Mouse (Mus musculus) MEL (cell line): ENCODE measurements at regions not wholly inside any gene's neighbourhood (a gene's known extent, or its start where the extent isn't known, plus 50 kb on each side); places are given as distances from the start of the nearest gene placed in this dataset.

Experiments used
- CTCF ChIP-seq, 3 experiments: IDR thresholded peaks in 2 of 3; conservative IDR thresholded peaks in 1 of 3; 2 replicates each; pipeline ENCODE4 v1.5.1; 2011 to 2012; ENCODE audit warnings: low read length in 3 of 3, low read depth in 2 of 3, mild to moderate bottlenecking in 2 of 3, improper control_type of control experiment in 1 of 3, inconsistent platforms in 1 of 3, mixed read lengths in 1 of 3, moderate library complexity in 1 of 3; ENCODE audit not compliant: control insufficient read depth in 1 of 3, insufficient read depth in 1 of 3, poor library complexity in 1 of 3, severe bottlenecking in 1 of 3
- HCFC1 ChIP-seq: IDR thresholded peaks from 2 replicates; pipeline ENCODE4 v1.6.1; 2012; ENCODE audit warnings: low read depth, mild to moderate bottlenecking, inconsistent platforms, low read length, improper control_type of control experiment, moderate library complexity
- MAX ChIP-seq: IDR thresholded peaks from 2 replicates; pipeline ENCODE4 v1.6.1; 2011; ENCODE audit warnings: low read length, improper control_type of control experiment
- MEF2A ChIP-seq: IDR thresholded peaks from 2 replicates; pipeline ENCODE4 v1.6.1; 2014; ENCODE audit warnings: low read depth, mild to moderate bottlenecking, inconsistent platforms, low read length, improper control_type of control experiment; ENCODE audit not compliant: poor library complexity, insufficient replicate concordance, severe bottlenecking; ENCODE audit errors: extremely low read depth

- TF ChIP-seq CTCF (IDR thresholded peaks at IDR 0.05 in 2 of 3, conservative IDR thresholded peaks at IDR 0.05 in 1 of 3; ENCODE audit: control insufficient read depth in 1 of 3, insufficient read depth in 1 of 3, low read depth in 2 of 3, low read length in 3 of 3, poor library complexity in 1 of 3, severe bottlenecking in 1 of 3) (no peak), HCFC1 (no peak), MEF2A (no peak), MAX (no peak)
Observed at GRCm38 (mm10) chr13:44458744-44459143, 270.5 kb upstream of the Jarid2 start.
